Mouse (Mus musculus) Patski (cell line): ENCODE results near the gene Zg16. TPM values are rescaled to one million over a fixed set of nuclear protein-coding genes. Genes with fewer than 3 reads are reported as not detected.

Source experiments
- ATAC-seq: fragments of 100-300 bp; one replicate; pipeline ENCODE4 v1.8.0; 2021
- CTCF ChIA-PET: fragments of 350-600 bp; sonication (Branson Sonifier 250); formaldehyde crosslinking; loops from one replicate; lab custom pipeline; 2022; ENCODE audit warnings: inconsistent platforms; lab: Charles Lee
- POLR2A ChIA-PET: fragments of 350-600 bp; sonication (Branson Sonifier 250); formaldehyde crosslinking; loops from one replicate; lab custom pipeline; 2022; ENCODE audit warnings: antibody characterized with exemption, inconsistent platforms; lab: Charles Lee
- DNase-seq: peaks from one replicate; pipeline ENCODE4 v3.0.0-alpha.2; 2011; ENCODE audit warnings: low read depth, low spot score
- H3K27me3 ChIP-seq: fragments of 371-371 bp; one replicate; pipeline ENCODE4 v1.5.1; 2021
- CTCF ChIP-seq: fragments of 100-300 bp; IDR thresholded peaks from one replicate; pipeline ENCODE4 v1.5.1; 2021
- in situ Hi-C: fragments of 300-500 bp; cut with MboI; formaldehyde crosslinking; loops from 3 replicates; pipeline ENCODE4 v1.11.1; 2018; ENCODE audit warnings: low pct_unique_long_range_greater_than_20kb, mixed read lengths
- polyA plus RNA-seq: library from polyadenylated mRNA; unstranded; gene quantifications from one replicate; pipeline ENCODE4 v1.2.3, GENCODE M21; 2021

Zg16 gene
- polyA plus RNA-seq, 1 experiment from 2014 or later: not detected

GRCm38 (mm10) chr7:127011717-127012116 lies 75.4 kb downstream of the Zg16 start:
- no peak for DNase-seq
- ChIA-PET CTCF (interaction anchor here (1.6 kb wide), 1 partner anchor 16 kb away, joined by 3 read pairs; no protein-coding TSS in a partner anchor), POLR2A (interaction anchor here (0.7 to 1.0 kb wide), 2 partner anchors 13 to 23 kb away, joined by 3 to 4 read pairs; no protein-coding TSS in a partner anchor)
- no peaks in the 10 kb centered on the region for H3K27me3 ChIP-seq
- in situ Hi-C loops: no loop called here
- no peak for ATAC-seq
- no peak for TF ChIP-seq CTCF

DNA sequence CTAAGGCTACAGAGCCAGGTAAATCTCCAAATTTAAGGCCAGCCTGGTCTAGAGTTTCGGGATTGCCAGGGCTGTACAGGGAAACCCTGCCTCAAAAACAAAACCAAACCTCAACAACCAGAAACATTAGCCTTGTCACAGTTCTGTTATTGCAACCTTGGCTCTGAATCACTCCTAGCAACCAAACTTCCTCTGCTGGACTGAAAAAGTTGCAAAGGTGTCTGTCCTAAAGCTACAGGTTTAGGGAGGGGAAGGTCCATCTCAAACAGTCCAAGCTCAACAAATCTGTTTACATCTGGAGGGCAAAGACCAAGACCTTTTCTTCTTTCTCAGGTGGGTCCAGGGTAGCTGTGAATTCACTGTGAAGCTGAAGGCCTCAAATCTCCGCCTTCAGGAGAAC lies 76.1 kb downstream of the Zg16 start:
- in situ Hi-C loops: no loop called here
- ATAC-seq (no peak), DNase-seq (no peak)
- no peaks in the 10 kb centered on the region for H3K27me3 ChIP-seq
- no peak for TF ChIP-seq CTCF
- ChIA-PET CTCF (interaction anchor here (1.6 kb wide), 1 partner anchor 15 kb away, joined by 3 read pairs; no protein-coding TSS in a partner anchor), POLR2A (interaction anchor here (0.7 to 1.0 kb wide), 2 partner anchors 14 to 23 kb away, joined by 3 to 4 read pairs; no protein-coding TSS in a partner anchor)

- ATAC-seq (no peak), DNase-seq (no peak)
- in situ Hi-C loops: no loop called here
- TF ChIP-seq CTCF: no peak
- ChIA-PET CTCF (no interaction called here), POLR2A (interaction anchor here (1.0 kb wide), 1 partner anchor 8 kb away, joined by 4 read pairs; the partner anchor contains the start of gene Pagr1a)
- no peaks in the 10 kb centered on the region for H3K27me3 ChIP-seq
Observed at GRCm38 (mm10) chr7:127009307-127010085, 77.6 kb downstream of the Zg16 start.

DNA sequence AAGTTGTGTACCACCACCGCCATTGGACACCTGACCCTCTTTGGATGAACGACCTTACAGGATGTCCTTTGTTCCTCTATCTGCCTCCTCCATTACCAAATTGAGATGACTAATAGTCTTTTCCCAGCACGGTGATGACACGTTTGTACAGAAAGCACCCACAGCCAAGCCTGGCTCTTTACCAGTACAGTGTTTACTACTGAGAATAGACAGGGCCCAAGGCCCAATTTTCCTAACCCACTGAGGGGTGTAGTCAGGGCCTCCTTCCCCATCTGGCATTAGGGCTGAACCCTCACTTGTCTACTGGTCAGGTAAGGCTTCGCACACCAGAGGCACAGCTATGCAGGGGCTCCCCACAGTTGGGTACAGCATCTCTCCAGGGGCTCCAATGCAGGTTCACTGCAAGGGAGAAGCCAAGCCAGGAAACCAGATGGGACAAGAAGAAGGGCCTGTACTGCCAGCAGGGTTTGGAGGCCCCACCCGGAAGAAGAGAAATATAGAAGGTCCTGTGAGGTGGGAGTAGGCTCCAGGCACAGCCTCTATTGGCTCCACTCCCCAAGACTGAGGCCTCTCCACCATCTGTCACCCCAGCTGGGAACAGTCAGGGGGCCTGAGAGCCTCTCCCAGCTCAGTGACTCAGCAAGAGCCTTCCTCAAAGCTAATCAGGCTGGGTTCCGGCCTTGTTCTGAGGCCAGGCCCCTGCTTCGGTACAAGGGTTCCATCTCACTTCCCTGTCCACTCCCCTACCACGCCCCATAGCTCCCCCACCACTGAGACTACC lies 78.7 kb downstream of the Zg16 start:
- in situ Hi-C loops: no loop called here
- H3K27me3 ChIP-seq: no peaks in the 10 kb centered on the region
- ChIA-PET CTCF (interaction anchor here (0.6 kb wide), 1 partner anchor 9 kb away, joined by 3 read pairs; the partner anchor contains the start of gene Pagr1a), POLR2A (interaction anchor here (1.0 kb wide), 1 partner anchor 9 kb away, joined by 4 read pairs; the partner anchor contains the start of gene Pagr1a)
- no peak for ATAC-seq
- TF ChIP-seq CTCF: no peak
- no peak for DNase-seq

- ChIA-PET CTCF (no interaction called here), POLR2A (interaction anchor here (0.6 to 0.7 kb wide), 2 partner anchors 8 to 10 kb away, joined by 3 read pairs; partner anchors contain the start of gene Pagr1a)
- DNase-seq (no peak), ATAC-seq (no peak)
- in situ Hi-C loops: no loop called here
- H3K27me3 ChIP-seq: no peaks in the 10 kb centered on the region
- TF ChIP-seq CTCF: no peak
Observed at GRCm38 (mm10) chr7:127007313-127008024, 79.7 kb downstream of the Zg16 start.

GRCm38 (mm10) chr7:127004122-127004875 lies 82.8 kb downstream of the Zg16 start:
- no peak for TF ChIP-seq CTCF
- DNase-seq (no peak), ATAC-seq (no peak)
- CTCF ChIA-PET: interaction anchor here (1.0 kb wide), 1 partner anchor 13 kb away, joined by 3 read pairs; the partner anchor contains the start of gene Pagr1a
- H3K27me3 ChIP-seq: no peaks in the 10 kb centered on the region
- POLR2A ChIA-PET: interaction anchor here (0.5 to 0.6 kb wide), 2 partner anchors 10 to 220 kb away, joined by 3 to 4 read pairs; partner anchors contain the start of gene Mvp
- in situ Hi-C loops: no loop called here

DNA sequence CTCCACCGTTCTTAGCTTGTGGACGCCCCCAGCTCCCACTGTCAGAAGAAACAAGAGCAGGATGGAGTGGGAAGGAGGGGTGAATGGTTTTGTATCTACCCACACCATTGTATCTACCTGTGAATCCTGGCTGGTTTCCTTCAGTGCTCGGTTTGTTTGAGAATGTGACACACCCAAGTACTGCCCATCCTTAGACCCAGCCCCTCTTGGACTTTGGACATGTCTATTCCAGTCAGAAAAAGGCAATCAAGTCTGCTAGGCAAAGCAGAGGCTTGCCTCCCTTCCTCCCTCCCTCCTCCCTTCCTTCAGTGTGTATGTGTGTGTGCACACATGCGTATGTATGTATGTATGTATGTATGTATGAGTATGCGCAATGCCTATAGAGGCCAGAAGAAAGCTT lies 83.5 kb downstream of the Zg16 start:
- no peak for DNase-seq
- no peaks in the 10 kb centered on the region for H3K27me3 ChIP-seq
- ATAC-seq: no peak
- no peak for TF ChIP-seq CTCF
- CTCF ChIA-PET: no interaction called here
- POLR2A ChIA-PET: interaction anchor here (0.5 kb wide), 1 partner anchor 11 kb away, joined by 3 read pairs; the partner anchor contains the start of gene Mvp
- in situ Hi-C loops: no loop called here

Other genes with a start within 250 kb of the Zg16 start
- not detected for gene Doc2a, start 239.9 kb downstream of the Zg16 start, polyA plus RNA-seq
- 58.5 TPM for gene Hirip3, start 225.4 kb downstream of the Zg16 start, polyA plus RNA-seq
- gene Ino80e, start 225.0 kb downstream of the Zg16 start, polyA plus RNA-seq: 67.7 TPM
- gene Taok2, start 202.6 kb downstream of the Zg16 start, polyA plus RNA-seq: 66.0 TPM
- gene Tmem219, start 164.4 kb downstream of the Zg16 start, polyA plus RNA-seq: 48.0 TPM
- 14.0 TPM for gene Kctd13, start 158.4 kb downstream of the Zg16 start, polyA plus RNA-seq
- not detected for gene Asphd1, start 137.7 kb downstream of the Zg16 start, polyA plus RNA-seq
- gene Sez6l2, start 136.8 kb downstream of the Zg16 start, polyA plus RNA-seq: 0.08 TPM
- 143 TPM for gene Cdipt, start 111.4 kb downstream of the Zg16 start, polyA plus RNA-seq
- gene Cdiptos, start 111.2 kb downstream of the Zg16 start, polyA plus RNA-seq: 1.3 TPM
- 104 TPM for gene Mvp, start 72.7 kb downstream of the Zg16 start, polyA plus RNA-seq
- gene Pagr1b, start 70.8 kb downstream of the Zg16 start, polyA plus RNA-seq: 0.33 TPM
- gene Pagr1a, start 70.0 kb downstream of the Zg16 start, polyA plus RNA-seq: 17.5 TPM
- 39.5 TPM for gene Gm42742, start 66.2 kb downstream of the Zg16 start, polyA plus RNA-seq
- 0.36 TPM for gene Prrt2, start 66.1 kb downstream of the Zg16 start, polyA plus RNA-seq
- 139 TPM for gene Maz, start 60.3 kb downstream of the Zg16 start, polyA plus RNA-seq
- 47.3 TPM for gene Kif22, start 44.9 kb downstream of the Zg16 start, polyA plus RNA-seq
- 0.71 TPM for gene AI467606, start 4.0 kb upstream of the Zg16 start, polyA plus RNA-seq
- gene Qprt, start 34.9 kb upstream of the Zg16 start, polyA plus RNA-seq: not detected
- gene Spn, start 50.5 kb upstream of the Zg16 start, polyA plus RNA-seq: 0.21 TPM
- 66.6 TPM for gene Cd2bp2, start 108.7 kb upstream of the Zg16 start, polyA plus RNA-seq
- gene Tbc1d10b, start 121.1 kb upstream of the Zg16 start, polyA plus RNA-seq: 51.7 TPM
- gene Mylpf, start 121.6 kb upstream of the Zg16 start, polyA plus RNA-seq: 6.9 TPM
- 17.7 TPM for gene Zfp553, start 145.7 kb upstream of the Zg16 start, polyA plus RNA-seq
- gene Sept1, start 145.8 kb upstream of the Zg16 start, polyA plus RNA-seq: 2.1 TPM
- gene Zfp771, start 156.9 kb upstream of the Zg16 start, polyA plus RNA-seq: 45.1 TPM
- gene Dctpp1, start 173.4 kb upstream of the Zg16 start, polyA plus RNA-seq: 30.0 TPM
- 89.8 TPM for gene Sephs2, start 186.7 kb upstream of the Zg16 start, polyA plus RNA-seq
- gene Itgal, start 208.9 kb upstream of the Zg16 start, polyA plus RNA-seq: 0.30 TPM